Mouse (Mus musculus): ENCODE measurements around the gene Ccser1.

The Ccser1 gene

DNA sequence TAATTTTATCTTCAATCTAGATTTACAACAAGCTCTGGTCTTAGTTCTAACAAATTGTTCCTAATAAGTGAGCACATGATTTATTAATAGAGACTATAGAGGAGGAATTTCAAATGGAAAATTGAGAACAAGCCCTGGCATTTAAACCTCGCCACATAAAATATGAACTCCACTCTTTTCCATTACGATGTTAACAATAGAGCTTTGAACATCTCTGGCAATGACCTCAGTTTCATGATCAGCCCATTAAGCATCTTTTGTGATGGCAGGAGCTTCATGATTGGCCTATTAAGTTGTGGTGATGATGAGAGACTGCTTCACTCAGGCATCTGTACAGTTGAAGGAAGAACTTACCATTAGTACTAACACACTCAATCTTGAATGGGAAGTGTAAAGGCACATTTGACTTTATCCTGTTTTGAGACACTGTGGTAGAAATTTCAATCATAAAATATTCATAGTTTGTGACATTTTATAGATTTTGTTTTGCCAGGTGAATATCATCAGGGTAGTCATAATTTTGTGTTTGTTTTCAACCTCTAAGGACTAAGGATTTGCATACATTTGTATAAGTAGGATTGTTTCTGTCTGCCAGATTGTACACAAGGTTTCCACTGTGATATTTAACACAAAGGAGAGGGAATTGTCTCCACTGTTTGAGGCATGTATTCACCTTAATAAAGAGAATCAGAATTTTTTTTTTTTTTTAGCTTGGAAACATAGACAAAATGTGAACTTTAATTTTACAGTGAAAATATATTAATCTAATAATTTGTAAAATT is 291.4 kb downstream of the Ccser1 start:
- no peak for DNase-seq

DNA sequence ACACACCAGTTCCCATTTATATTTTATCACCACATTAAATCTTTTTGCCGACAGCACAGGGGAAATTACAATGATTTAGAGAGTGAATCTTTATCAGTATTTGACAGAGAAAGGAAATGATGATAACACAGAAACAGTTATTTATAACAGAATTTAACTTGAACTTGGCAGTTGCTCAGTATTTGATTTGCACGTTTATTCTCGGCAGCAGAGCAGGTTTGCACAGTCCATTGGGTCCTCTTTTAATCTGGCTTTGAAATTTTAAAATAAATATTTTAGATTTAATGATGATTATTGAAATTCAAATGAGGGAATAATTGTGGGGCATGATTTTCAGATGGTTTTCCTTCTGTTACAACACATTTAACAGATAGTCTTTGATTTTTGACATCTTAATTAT is 305.2 kb downstream of the Ccser1 start:
- no peak for DNase-seq

DNA sequence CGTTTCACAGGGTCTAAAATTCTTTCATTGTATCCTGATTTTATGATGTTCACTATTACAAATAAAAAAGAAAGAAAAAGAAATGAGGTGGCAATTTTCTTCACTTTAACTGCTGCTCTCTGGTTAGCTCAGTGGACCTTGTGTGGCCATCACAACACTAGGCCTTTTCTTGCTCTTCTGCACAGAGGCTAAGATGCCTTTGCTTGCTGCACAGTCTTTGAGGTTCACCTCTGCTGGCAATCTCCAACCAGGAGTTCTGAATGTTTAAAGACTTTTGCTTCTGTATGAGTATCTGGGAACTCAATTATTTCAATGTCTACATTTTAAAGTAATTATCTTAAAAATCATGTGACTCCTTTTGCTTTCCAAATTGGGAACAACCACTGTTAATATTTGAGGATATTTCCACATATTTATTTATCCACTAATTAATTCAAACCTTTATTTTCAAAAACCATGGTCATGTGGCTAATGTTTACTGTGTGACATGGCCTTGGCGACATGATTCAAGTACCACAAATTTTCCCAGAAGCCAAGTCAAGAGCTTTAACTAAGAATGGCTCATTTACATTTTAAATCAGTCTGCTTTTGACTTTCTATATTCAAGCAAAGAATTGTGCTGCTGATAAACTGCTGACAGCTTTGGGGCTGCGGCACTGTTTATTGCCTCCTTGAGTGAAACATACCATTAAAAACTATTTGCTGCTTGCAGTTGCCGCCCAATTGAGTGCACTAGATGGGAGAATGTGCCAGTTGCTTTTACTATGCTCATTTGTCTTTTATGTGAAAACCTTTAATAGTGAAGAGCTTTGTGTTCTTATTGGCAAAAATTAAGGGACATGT is 312.1 kb downstream of the Ccser1 start:
- DNase-seq, result no peak

DNA sequence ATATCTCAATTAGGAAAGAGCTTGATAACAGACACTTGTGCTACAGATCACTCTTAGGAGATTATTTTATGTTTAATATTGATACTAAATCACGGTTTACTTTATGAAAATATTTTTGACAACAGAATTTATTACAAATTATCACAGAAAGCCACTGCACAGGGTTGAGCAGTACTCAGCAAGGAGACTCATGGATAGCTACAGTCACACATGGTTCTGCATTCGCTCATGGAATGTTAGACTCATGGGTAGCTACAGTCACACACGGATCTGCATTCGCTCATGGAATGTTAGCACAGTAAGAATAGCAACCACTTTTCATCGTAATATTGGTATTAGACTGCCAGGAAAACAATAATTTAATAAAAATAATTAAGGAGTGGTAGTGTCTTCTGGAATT is 313.3 kb downstream of the Ccser1 start:
- no peak for DNase-seq

DNA sequence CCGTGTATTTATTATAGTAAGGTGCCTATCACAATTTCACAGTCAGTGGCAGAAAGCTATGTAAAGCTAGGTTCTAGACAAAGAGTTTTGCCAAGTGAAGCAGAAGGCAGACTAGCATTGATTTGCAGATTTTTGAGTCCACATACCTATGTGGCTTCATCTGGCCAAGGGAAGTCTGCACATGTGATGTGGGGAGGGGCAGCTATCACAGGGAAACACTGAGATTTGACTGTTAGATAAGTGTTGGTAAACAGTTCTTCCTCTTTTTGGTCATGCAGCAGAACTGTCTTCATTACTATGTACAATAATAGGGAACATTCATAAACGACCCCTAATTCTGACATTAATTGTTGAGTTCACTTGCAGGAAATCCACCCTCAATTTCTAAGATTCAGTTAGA is 335.2 kb downstream of the Ccser1 start:
- DNase-seq, result no peak

DNA sequence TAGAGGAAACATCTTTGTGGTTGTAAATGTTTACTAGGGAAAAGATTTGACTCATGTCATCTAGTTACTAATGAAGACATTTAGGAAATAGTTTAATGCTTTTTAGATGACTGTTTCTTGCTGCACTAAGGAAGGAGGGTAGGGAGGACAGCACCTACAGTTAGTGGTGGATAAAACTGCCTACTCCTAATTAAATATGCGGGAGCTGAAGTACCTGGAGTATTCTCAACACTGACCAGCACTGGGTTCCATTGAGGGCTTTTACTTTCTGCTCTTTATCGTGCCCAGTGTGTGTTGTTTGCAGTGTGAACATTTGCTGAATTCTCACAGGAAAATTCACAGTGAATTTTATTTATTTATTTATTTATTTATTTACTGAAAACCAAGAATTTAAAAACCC is 341.5 kb downstream of the Ccser1 start:
- no peak for DNase-seq

DNA sequence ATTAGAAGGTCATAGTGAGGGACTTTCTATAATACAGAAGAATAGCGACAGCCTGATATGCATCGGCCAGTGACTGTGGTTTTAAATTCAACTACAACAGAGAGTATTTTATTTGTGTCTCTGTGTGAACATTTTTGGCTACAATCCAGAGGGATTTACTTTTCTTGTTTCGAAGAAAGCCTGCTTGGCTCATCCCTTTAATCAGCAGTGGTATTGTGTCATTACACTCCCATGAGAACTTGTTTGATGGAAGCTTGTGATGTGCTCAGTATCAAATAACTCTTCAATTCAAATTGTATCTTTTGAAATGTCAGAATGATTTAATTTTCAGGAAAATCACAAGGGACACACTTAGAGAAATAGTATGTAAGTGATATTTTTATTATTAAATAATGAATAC is 342.0 kb downstream of the Ccser1 start:
- no peak for DNase-seq

DNA sequence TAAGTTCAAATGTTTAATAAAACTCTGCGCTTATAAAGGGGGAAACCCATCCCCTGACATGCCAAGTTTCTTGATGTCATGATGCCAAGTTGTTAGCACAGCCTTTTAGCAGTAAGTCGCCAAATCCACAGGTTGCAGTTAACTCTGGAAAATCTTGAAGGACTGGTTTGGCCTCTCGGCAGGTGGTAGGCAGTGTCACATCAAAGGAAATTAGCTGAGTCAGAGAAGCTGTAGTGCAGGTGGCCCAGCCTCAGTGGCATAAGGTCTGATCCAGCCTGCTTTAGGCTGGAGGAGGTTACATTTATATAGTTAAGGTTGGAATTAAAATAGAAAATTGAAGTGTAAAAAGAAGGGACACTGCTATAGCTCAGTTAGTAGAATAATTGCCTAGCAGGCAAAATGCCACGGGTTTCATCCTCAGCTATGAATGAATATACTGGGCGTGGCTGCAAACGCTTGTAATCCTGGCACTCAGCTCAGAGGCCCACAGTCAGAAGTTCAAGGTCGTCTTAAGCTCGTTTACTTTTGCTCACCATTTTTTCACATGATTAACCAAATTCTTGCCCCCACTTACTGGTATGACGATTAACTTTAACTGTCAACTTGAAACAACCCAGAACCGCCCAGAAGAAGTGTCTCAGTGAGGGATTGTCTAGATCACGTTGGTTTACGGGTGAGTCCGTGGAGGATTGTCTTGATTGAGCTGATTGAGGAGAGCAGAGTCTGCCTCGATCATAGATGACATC is 343.8 kb downstream of the Ccser1 start:
- no peak for DNase-seq

DNA sequence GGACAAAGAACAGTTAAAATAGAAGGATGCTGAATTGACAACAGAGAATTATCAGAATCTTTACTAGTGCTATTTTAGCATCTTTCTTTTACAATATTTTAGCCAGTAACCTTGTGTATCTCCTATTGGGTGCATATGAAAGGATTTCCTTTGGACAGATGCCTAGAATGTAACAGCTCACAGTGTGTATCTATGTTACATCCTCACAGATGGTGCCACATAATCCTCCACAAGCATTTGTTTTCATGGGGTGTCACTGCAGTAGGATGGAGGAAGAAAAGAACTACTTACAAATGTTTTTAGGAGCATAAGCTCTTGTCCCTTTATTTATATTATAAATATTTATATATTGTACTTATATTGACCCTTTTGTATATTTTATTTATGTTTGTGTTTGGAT is 360.6 kb downstream of the Ccser1 start:
- DNase-seq, result no peak

DNA sequence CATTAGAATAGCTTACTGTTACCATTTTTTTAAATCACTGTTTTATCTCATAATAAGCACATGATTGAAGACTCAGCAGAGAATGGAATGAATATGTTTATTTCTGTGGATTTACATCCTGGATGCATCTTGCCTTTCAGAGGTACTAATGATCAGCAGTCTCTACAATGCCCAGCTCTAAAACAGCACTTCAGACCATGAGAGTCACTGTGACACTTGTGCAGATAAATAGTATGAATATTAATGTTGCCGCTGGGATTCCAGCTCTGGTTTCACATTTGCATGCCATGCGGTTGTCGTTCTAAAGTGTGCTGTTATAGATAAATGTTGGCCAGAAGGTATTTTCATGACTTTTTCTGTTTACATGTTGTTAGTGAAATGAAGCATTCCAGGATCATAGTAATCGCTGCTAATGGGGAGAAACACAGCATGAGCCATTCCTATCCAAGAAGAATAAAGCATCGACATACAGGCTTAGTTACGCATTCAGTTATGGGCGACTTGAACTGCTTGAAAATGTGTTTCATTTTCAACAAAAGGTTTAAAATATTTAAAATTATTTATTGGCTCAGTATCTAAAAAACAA is 363.4 kb downstream of the Ccser1 start:
- no peak for DNase-seq

DNA sequence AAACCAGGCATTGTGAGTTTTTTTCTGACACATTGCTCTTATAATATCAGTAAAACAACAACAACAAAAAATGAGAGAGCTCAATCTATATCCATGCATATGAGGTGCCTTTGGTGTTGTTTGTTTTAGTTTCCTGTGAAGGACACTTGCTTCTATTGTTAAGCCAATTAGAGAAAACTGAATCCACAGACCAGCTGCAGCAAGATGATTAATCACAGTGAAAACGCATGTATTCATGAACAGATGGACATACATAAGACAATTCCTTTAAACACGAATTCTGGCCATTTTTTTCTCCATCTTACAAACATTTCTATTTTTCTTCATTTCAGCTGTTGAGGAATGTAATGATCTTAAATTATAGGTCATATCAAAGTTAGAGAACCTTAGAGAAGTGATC is 387.4 kb downstream of the Ccser1 start:
- DNase-seq, result no peak

DNA sequence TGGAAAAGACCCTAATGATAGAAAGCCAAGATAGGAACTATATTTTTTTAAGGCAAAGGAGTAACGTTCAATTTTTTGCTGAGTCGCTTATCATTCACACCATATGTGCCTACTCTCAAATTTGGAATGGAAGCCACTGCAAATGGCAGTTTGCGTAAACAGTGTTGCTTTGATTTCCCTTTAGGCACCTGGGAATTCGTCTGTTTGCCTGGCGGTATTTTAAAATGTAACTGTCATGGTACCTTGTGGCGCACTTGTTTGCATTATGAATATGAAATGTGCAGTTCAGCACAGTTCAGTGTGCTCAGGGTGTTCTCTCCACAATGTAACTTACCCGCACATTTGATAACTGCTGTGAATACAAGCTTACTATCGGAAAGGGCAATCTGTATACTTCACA is 387.8 kb downstream of the Ccser1 start:
- no peak for DNase-seq

DNA sequence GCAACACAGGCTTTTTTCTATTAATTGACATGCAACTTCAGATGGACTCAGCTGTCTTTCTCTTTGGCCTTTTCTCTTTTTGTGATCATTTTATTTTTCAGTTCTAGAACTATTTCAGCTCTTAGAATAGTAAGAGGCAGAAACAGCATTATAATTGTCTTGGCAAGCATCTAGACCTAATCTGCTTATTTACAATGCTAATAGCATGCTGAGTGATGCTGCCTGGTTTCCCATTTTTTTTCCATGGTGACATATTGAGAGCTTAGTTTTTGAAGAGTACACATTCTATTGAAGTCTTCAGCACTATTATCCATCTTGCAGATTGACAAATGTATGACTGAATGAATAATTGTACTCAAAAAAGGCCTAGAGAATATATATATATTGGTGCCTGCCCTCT is 401.6 kb downstream of the Ccser1 start:
- DNase-seq, result no peak

DNA sequence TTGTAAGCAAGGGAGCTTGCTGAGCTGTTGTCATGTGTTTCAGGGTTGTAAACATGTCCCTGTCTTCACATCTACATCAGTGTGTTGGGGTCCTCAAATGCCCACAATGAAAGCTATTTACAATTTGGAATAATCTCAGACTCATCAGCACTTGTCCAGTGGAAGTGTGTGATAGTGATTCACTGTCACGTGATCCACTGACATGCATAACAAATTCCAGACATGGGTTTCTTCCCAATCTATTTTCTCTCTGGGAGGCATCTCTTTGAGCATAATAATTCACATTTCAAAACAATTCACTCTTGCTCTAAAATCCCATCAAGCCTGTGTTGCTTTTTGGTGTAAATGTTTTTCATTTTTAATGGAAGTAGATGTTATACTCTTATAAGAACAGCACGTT is 408.9 kb downstream of the Ccser1 start:
- no peak for DNase-seq

DNA sequence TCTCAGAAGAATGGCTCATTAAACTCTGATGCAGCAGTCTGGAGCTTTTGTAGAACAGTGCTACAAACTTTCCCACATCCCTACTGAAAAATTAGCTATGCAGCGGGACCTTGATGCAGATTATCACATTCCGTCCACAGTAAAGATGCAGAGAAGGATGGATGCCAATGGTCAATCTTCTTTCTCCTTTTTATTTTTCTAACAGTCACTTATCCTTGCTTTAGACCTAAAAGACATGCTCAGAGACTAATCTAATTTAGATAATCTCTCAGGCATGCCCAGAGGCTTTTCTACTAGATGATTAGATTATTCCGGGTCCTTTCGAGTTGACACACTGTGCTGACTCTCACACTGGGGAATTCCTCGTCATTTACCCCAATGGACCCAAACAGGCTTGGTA is 421.8 kb downstream of the Ccser1 start:
- no peak for DNase-seq

DNA sequence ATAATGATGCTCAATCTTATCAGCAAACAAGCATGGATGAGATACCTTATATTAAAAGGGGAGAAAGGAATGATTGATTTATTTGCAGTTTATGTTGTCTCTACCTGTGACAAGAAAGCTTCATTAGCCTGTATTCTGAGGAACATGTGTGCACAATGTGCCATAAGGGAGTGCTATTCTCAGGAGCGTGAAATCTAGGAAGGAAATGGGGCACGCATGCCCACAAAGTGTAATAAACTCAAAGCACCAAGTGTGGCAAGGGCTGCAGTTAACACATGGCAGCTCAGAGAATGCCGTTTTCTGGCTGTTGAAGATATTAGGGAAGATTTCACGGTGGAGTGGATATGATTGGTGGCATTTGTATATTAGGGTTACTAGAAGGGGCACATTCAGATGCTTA is 434.8 kb downstream of the Ccser1 start:
- DNase-seq, result no peak

DNA sequence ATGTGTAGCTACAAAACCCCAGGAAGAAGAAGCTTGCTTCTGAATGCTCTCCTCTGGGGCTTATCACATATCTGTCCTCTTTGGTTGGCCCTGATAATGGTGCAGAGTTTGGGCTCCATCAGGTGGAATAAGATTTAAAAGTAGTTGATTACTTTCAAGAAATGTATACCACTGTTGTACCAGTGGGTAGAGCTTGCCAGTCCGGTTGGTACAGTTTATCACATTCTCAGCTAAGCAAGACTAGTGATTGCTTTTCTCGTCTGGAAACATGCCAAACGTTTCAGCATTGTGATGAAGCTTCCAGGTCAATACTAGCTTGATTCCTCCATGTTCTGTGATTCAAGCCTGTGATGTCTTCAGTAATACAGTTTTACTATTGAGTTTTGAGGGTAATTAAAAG is 441.6 kb downstream of the Ccser1 start:
- no peak for DNase-seq

DNA sequence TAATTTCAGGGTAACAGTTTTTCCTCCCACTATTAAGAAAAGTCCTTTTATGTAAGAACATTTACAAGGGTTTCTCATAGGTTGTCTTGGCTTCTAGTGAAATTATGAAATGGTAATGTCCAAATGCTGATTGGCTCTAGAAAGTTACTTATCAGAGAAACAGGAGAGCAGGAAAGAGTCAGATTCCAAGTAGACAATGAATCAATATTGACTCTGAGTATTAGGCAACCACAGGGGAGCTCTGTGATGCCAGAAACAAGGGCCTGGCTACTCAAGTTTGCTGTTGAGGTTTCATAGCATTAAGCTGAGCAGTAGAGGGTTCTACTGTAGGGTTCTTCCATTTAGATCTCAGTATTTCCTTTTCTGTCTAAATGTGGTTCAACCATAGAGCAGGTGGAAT is 481.3 kb downstream of the Ccser1 start:
- DNase-seq, result no peak

DNA sequence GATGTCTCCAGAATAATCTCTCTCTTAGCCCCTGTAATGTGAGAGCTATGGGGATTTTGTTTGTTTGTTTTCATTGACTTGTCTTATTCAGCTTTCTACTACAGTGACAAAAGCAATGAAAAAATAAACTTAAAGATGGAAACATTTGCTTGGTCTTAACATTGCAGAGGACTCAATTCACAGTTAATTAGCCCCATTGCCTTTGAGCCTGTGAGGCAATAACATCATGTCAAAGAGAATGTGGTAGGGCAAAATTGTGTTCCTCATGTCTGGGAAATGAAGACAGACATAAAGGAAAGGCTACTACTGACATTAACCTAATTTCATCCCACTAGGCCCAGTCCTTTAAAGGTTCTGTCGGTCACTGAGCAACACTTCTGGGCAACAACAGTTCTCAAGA is 484.4 kb downstream of the Ccser1 start:
- no peak for DNase-seq

DNA sequence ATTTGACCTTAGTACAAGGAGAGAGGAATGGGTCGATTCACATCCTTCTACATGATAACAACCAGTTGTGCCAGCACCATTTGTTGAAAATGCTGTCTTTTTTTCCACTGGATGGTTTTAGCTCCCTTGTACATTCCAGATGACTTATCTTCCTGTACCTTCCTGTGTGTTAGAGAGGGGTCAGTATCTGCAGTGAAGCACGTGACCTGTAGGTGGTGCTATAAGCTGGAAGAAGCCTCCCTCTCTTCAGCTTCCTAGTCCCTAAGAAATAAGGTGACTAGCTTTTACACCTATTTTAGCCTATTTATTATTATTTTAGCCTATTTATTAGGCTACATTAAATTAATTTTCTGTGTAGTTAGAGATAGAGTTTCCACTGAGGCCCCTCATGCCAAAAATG is 506.9 kb downstream of the Ccser1 start:
- DNase-seq, result no peak

DNA sequence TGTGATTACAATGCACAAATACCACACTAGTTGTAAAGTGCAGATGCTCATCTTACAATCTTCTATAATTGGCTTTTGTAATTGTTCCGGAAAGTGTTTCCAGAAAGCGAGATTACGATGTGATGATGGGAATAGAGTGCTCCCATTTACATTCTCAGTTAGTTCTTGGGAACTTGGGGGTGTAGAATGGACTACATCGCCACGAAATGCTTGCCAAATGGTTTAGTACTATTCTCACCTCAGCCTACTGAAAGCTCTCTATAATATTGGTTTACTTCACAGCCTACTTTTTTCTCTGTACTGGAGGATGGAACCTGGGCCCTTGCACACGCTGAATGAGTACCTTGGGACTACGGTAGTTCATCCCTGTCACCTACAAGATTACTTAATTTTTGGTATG is 522.9 kb downstream of the Ccser1 start:
- no peak for DNase-seq

DNA sequence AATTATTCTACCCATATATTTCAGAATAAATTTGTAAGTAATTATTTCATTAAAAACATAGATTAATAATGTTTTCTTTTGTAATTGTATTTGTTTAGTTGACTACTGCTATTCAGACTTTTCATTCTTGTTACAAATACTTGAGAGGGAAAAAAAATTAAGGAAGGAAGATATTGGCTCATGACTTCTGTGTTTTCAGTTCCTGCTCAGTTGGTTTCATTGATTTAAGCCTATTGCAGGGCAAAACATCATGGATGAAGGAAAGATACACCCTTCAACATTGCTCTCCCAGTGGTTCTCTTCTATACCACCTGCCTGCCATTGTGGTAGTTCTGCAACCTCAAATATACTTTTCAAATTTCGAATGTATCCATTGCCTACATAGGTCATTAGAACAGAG is 541.1 kb downstream of the Ccser1 start:
- no peak for DNase-seq

DNA sequence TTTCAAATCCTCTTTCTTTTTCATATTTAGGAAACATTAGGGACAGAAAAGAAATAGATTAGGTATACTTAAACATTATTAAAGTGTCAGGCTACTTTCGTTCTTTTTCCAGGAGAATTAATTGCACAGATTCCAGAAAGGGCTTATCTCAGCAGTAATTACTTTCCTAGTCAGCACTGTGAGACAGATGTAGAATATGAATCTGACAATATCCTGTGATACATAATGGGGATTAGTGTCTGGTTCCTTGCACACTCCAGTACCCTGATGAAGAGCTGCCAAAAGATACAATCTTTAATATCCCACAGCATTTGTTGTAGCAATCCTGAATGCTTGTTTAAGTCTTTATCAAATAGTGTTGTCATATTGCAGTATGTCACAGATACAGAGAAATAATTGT is 548.9 kb downstream of the Ccser1 start:
- no peak for DNase-seq

All from spleen, adult 18-20 months (tissue).